Mouse (Mus musculus) CH12.LX (cell line): ENCODE results near the gene Zbtb21. TPM values are rescaled to one million over a fixed set of nuclear protein-coding genes. Genes with fewer than 3 reads are reported as not detected.
A peak's percentile ranks its signal among the peaks of the same experiment; 100 is the strongest.

ENCODE experiments used
- DNase-seq: peaks from one replicate; pipeline ENCODE4 v3.0.0-alpha.2; 2013; ENCODE audit errors: extremely low read depth
- H3K27ac ChIP-seq: 2 replicates; pipeline ENCODE4 v1.5.1; 2012; ENCODE audit warnings: low read depth, mild to moderate bottlenecking, control low read depth, moderate library complexity; ENCODE audit not compliant: insufficient read depth
- H3K27me3 ChIP-seq: replicated peaks from 2 replicates; pipeline ENCODE3; 2012; ENCODE audit warnings: inconsistent platforms
- H3K36me3 ChIP-seq, 2 experiments: replicated peaks in 1 of 2; 2 replicates each; pipeline versions ENCODE3 to v1.6.1; 2012; ENCODE audit warnings: inconsistent platforms in 1 of 2, low read length in 1 of 2, mild to moderate bottlenecking in 1 of 2, mixed read lengths in 1 of 2, moderate library complexity in 1 of 2; ENCODE audit not compliant: control insufficient read depth in 1 of 2, insufficient read depth in 1 of 2
- H3K4me1 ChIP-seq, 2 experiments: 2 replicates each; pipeline ENCODE4 v1.6.1; 2012; ENCODE audit warnings: inconsistent platforms in 1 of 2, moderate library complexity in 1 of 2; ENCODE audit not compliant: insufficient read depth in 2 of 2, control insufficient read depth in 1 of 2
- H3K4me2 ChIP-seq: 2 replicates; pipeline ENCODE4 v1.6.1; 2012; ENCODE audit warnings: low read depth, mild to moderate bottlenecking, control low read depth; ENCODE audit not compliant: poor library complexity, insufficient read depth, severe bottlenecking
- H3K4me3 ChIP-seq, 3 experiments: fragments of 150-350 bp in 1 of 3; sonication (generic) in 1 of 3; replicated peaks in 1 of 3; 2 replicates each; pipeline versions ENCODE3 to v1.5.1; 2011 to 2012; ENCODE audit warnings: low read depth in 2 of 3, low read length in 2 of 3, mild to moderate bottlenecking in 2 of 3, moderate library complexity in 2 of 3, control low read depth in 1 of 3, improper control_type of control experiment in 1 of 3, inconsistent platforms in 1 of 3, mixed read lengths in 1 of 3; ENCODE audit not compliant: poor library complexity in 1 of 3
- H3K79me2 ChIP-seq: replicated peaks from 2 replicates; pipeline ENCODE4 v1.6.1; 2012; ENCODE audit warnings: mild to moderate bottlenecking, moderate library complexity; ENCODE audit not compliant: control insufficient read depth, poor library complexity, insufficient read depth, severe bottlenecking; ENCODE audit errors: extremely low read depth
- H3K9ac ChIP-seq: 2 replicates; pipeline ENCODE4 v1.6.1; 2012; ENCODE audit warnings: low read depth, mild to moderate bottlenecking, control low read depth, moderate library complexity; ENCODE audit not compliant: insufficient read depth
- H3K9me3 ChIP-seq: replicated peaks from 2 replicates; pipeline ENCODE3; 2012; ENCODE audit warnings: low read length, inconsistent platforms, mixed read lengths
- BHLHE40 ChIP-seq: IDR thresholded peaks from 2 replicates; pipeline ENCODE4 v1.6.1; 2011; ENCODE audit warnings: mild to moderate bottlenecking, low read depth, low read length, improper control_type of control experiment
- CHD2 ChIP-seq: IDR thresholded peaks from 2 replicates; pipeline ENCODE4 v1.6.1; 2011; ENCODE audit warnings: low read length, improper control_type of control experiment
- CTCF ChIP-seq, 2 experiments: IDR thresholded peaks in 1 of 2; conservative IDR thresholded peaks in 1 of 2; 2 replicates each; pipeline ENCODE4 v1.5.1; 2011 to 2012; ENCODE audit warnings: low read depth in 2 of 2, low read length in 2 of 2, improper control_type of control experiment in 1 of 2, inconsistent platforms in 1 of 2, mild to moderate bottlenecking in 1 of 2, moderate library complexity in 1 of 2
- ELF1 ChIP-seq: IDR thresholded peaks from 2 replicates; pipeline ENCODE4 v1.6.1; 2014; ENCODE audit warnings: low read depth, mild to moderate bottlenecking, inconsistent platforms, low read length, improper control_type of control experiment
- ETS1 ChIP-seq: conservative IDR thresholded peaks from 2 replicates; pipeline ENCODE4 v1.6.1; 2012; ENCODE audit warnings: low read depth, mild to moderate bottlenecking, inconsistent platforms, low read length, improper control_type of control experiment, moderate library complexity
- GABPA ChIP-seq: IDR thresholded peaks from 2 replicates; pipeline ENCODE4 v1.6.1; 2012; ENCODE audit warnings: low read depth, low read length, improper control_type of control experiment, inconsistent platforms; ENCODE audit not compliant: insufficient replicate concordance
- IRF4 ChIP-seq: IDR thresholded peaks from 2 replicates; pipeline ENCODE4 v1.6.1; 2014; ENCODE audit warnings: low read depth, mild to moderate bottlenecking, inconsistent platforms, low read length, improper control_type of control experiment
- KAT2A ChIP-seq: IDR thresholded peaks from 2 replicates; pipeline ENCODE4 v1.6.1; 2012; ENCODE audit warnings: low read length, improper control_type of control experiment, inconsistent platforms; ENCODE audit not compliant: insufficient replicate concordance
- MAX ChIP-seq: IDR thresholded peaks from 2 replicates; pipeline ENCODE4 v1.6.1; 2011; ENCODE audit warnings: low read length, improper control_type of control experiment
- MXI1 ChIP-seq: IDR thresholded peaks from 2 replicates; pipeline ENCODE4 v1.6.1; 2011; ENCODE audit warnings: mild to moderate bottlenecking, low read depth, low read length, improper control_type of control experiment
- POLR2AphosphoS2 ChIP-seq: IDR thresholded peaks from 2 replicates; pipeline ENCODE4 v1.6.1; 2011; ENCODE audit warnings: low read depth, low read length, improper control_type of control experiment
- RAD21 ChIP-seq: IDR thresholded peaks from 2 replicates; pipeline ENCODE4 v1.6.1; 2011; ENCODE audit warnings: low read depth, mild to moderate bottlenecking, low read length, improper control_type of control experiment, moderate library complexity
- SMC3 ChIP-seq: IDR thresholded peaks from 2 replicates; pipeline ENCODE4 v1.6.1; 2011; ENCODE audit warnings: low read depth, low read length, improper control_type of control experiment
- UBTF ChIP-seq: IDR thresholded peaks from 2 replicates; pipeline ENCODE4 v1.6.1; 2012; ENCODE audit warnings: low read depth, mild to moderate bottlenecking, inconsistent platforms, low read length, improper control_type of control experiment, moderate library complexity
- ZC3H11A ChIP-seq: IDR thresholded peaks from 2 replicates; pipeline ENCODE4 v1.6.1; 2012; ENCODE audit warnings: low read depth, mild to moderate bottlenecking, inconsistent platforms, low read length, improper control_type of control experiment
- ZKSCAN1 ChIP-seq: IDR thresholded peaks from 2 replicates; pipeline ENCODE4 v1.6.1; 2012; ENCODE audit warnings: low read depth, inconsistent platforms, low read length, improper control_type of control experiment, borderline replicate concordance
- ZNF384 ChIP-seq: IDR thresholded peaks from 2 replicates; pipeline ENCODE4 v1.6.1; 2012; ENCODE audit warnings: low read depth, low read length, improper control_type of control experiment, inconsistent platforms
- dilution Hi-C: fragments of 300-500 bp; cut with MboI; formaldehyde crosslinking; loops from 2 replicates; pipeline ENCODE4 v1.14.3; 2020; ENCODE audit warnings: low sequenced_read_pairs; ENCODE audit not compliant: extremely low pct_unique_long_range_greater_than_20kb, extremely low pct_ligation_motif_present
- in situ Hi-C: fragments of 300-500 bp; cut with MboI; formaldehyde crosslinking; loops from 3 replicates; pipeline ENCODE4 v1.14.3; 2019; ENCODE audit warnings: low sequenced_read_pairs, low pct_ligation_motif_present, low pct_unique_long_range_greater_than_20kb, mixed read lengths
- polyA plus RNA-seq: library from polyadenylated mRNA; unstranded; fragments of >175 nt; gene quantifications from 2 replicates; pipeline ENCODE4 v1.2.1, GENCODE M21; 2012; ENCODE audit warnings: low read depth; ENCODE audit not compliant: insufficient read length
- total RNA-seq, 2 experiments: library from RNA; depleted of rRNA; stranded (reverse); fragments of 300-350 nt in 1 of 2; fragments of >200 nt in 1 of 2; gene quantifications; 2 replicates each; pipeline ENCODE4 v1.2.3; 2012 to 2014

Gene Zbtb21
- total and polyA plus RNA-seq, 3 experiments: 9.9 to 24.8 (median 13.2) TPM

GRCm38 (mm10) chr16:97941844-97942243, 20.6 kb downstream of the Zbtb21 start:
- in situ Hi-C loops (no loop called here), dilution Hi-C loops (no loop called here)
- Histone ChIP-seq H3K9me3 (no peaks in the 10 kb centered on the region), H3K9ac (no peak overlapping the region), H3K4me2 (no peak overlapping the region), H3K4me1 (no peaks in the 10 kb centered on the region), H3K36me3 (peaks cover 0 to 21% of the 10 kb centered on the region in 2 experiments), H3K27ac (no peak overlapping the region), H3K27me3 (no peaks in the 10 kb centered on the region)
- TF ChIP-seq MAX (no peak), GABPA (no peak), ETS1 (no peak), POLR2AphosphoS2 (no peak), KAT2A (no peak), MXI1 (no peak), SMC3 (no peak), ZC3H11A (no peak), IRF4 (no peak), ZKSCAN1 (no peak), BHLHE40 (no peak), ZNF384 (no peak), ELF1 (no peak), UBTF (no peak)
- TF ChIP-seq, all 38 proteins: peak for 0
- DNase-seq: no peak
- H3K79me2 ChIP-seq: no peaks in the 10 kb centered on the region
- no peak overlapping the region for H3K4me3 ChIP-seq

GRCm38 (mm10) chr16:97940471-97940973, 21.9 kb downstream of the Zbtb21 start:
- no peak for TF ChIP-seq CHD2
- TF ChIP-seq RAD21: peak; percentile 15
- TF ChIP-seq CTCF (conservative IDR thresholded peaks at IDR 0.05 in 1 of 2, IDR thresholded peaks at IDR 0.05 in 1 of 2; ENCODE audit: low read depth in 2 of 2, low read length in 2 of 2): peak in 1 of 2 experiments; percentile 17; a peak in 2 of 4 replicates
- Histone ChIP-seq H3K4me3 (no peak overlapping the region), H3K79me2 (no peaks in the 10 kb centered on the region), H3K9me3 (no peaks in the 10 kb centered on the region), H3K9ac (no peak overlapping the region), H3K36me3 (peaks cover 0 to 18% of the 10 kb centered on the region in 2 experiments), H3K4me1 (no peaks in the 10 kb centered on the region), H3K4me2 (no peak overlapping the region), H3K27me3 (no peaks in the 10 kb centered on the region), H3K27ac (no peak overlapping the region)
- DNase-seq: no peak
- in situ Hi-C loops (no loop called here), dilution Hi-C loops (no loop called here)
